Mouse (Mus musculus): ENCODE results near the gene Gtf2h2.
"Not testable (repeated sequence)": the region's sequence is repeated elsewhere in the genome, so short reads cannot be mapped to it uniquely, and the experiment has no call there.

Gtf2h2 gene

GRCm38 (mm10) chr13:100492061-100492787, at the start of gene Gtf2h2:
TSS of gene Gtf2h2 (minus strand) at chr13:100492579.
- peak; percentile 84 to 89 for DNase-seq (ENCODE audit: low spot score in 2 of 2)

GRCm38 (mm10) chr13:100536149-100536548, 43.8 kb upstream of the Gtf2h2 start:
- DNase-seq (ENCODE audit: low spot score in 2 of 2), result no peak

GRCm38 (mm10) chr13:100532788-100533365, 40.5 kb upstream of the Gtf2h2 start:
- no peak for DNase-seq (ENCODE audit: low spot score in 2 of 2)

GRCm38 (mm10) chr13:100526649-100527038, 34.3 kb upstream of the Gtf2h2 start:
- no peak for DNase-seq (ENCODE audit: low spot score in 2 of 2)

- peak; percentile 46 to 53 for DNase-seq (ENCODE audit: low spot score in 2 of 2)
Measured at GRCm38 (mm10) chr13:100525935-100526648, 33.7 kb upstream of the Gtf2h2 start.

- DNase-seq (ENCODE audit: low spot score in 2 of 2), result no peak
Measured at GRCm38 (mm10) chr13:100524896-100525295, 32.5 kb upstream of the Gtf2h2 start.

- no peak for DNase-seq (ENCODE audit: low spot score in 2 of 2)
Measured at GRCm38 (mm10) chr13:100523698-100524097, 31.3 kb upstream of the Gtf2h2 start.

GRCm38 (mm10) chr13:100521724-100522591, 29.6 kb upstream of the Gtf2h2 start:
- no peak for DNase-seq (ENCODE audit: low spot score in 2 of 2)

- no peak for DNase-seq (ENCODE audit: low spot score in 2 of 2)
Measured at GRCm38 (mm10) chr13:100519162-100519561, 26.8 kb upstream of the Gtf2h2 start.

GRCm38 (mm10) chr13:100518191-100518590, 25.8 kb upstream of the Gtf2h2 start:
- no peak for DNase-seq (ENCODE audit: low spot score in 2 of 2)

- no peak for DNase-seq (ENCODE audit: low spot score in 2 of 2)
Measured at GRCm38 (mm10) chr13:100517652-100518153, 25.3 kb upstream of the Gtf2h2 start.

GRCm38 (mm10) chr13:100516213-100517105, 24.1 kb upstream of the Gtf2h2 start:
- peak; percentile 35 to 41 for DNase-seq (ENCODE audit: low spot score in 2 of 2)

GRCm38 (mm10) chr13:100512792-100513191, 20.4 kb upstream of the Gtf2h2 start:
- DNase-seq (ENCODE audit: low spot score in 2 of 2), result no peak

- no peak for DNase-seq (ENCODE audit: low spot score in 2 of 2)
Measured at GRCm38 (mm10) chr13:100511860-100512364, 19.5 kb upstream of the Gtf2h2 start.

- no peak for DNase-seq (ENCODE audit: low spot score in 2 of 2)
Measured at GRCm38 (mm10) chr13:100511146-100511859, 18.9 kb upstream of the Gtf2h2 start.

GRCm38 (mm10) chr13:100499625-100500024, 7.2 kb upstream of the Gtf2h2 start:
- DNase-seq (ENCODE audit: low spot score in 2 of 2), result not testable (repeated sequence)

GRCm38 (mm10) chr13:100495337-100495736, 3.0 kb upstream of the Gtf2h2 start:
- DNase-seq (ENCODE audit: low spot score in 2 of 2), result no peak

GRCm38 (mm10) chr13:100494370-100494769, 2.0 kb upstream of the Gtf2h2 start:
- not testable (repeated sequence) for DNase-seq (ENCODE audit: low spot score in 2 of 2)

- no peak for DNase-seq (ENCODE audit: low spot score in 2 of 2)
Measured at GRCm38 (mm10) chr13:100493313-100493712, 934 bp upstream of the Gtf2h2 start.

- no peak for DNase-seq (ENCODE audit: low spot score in 2 of 2)
Measured at GRCm38 (mm10) chr13:100491623-100492022, 756 bp downstream of the Gtf2h2 start.
